Mouse (Mus musculus): ENCODE data around the gene Ascl2.

The Ascl2 gene

DNA sequence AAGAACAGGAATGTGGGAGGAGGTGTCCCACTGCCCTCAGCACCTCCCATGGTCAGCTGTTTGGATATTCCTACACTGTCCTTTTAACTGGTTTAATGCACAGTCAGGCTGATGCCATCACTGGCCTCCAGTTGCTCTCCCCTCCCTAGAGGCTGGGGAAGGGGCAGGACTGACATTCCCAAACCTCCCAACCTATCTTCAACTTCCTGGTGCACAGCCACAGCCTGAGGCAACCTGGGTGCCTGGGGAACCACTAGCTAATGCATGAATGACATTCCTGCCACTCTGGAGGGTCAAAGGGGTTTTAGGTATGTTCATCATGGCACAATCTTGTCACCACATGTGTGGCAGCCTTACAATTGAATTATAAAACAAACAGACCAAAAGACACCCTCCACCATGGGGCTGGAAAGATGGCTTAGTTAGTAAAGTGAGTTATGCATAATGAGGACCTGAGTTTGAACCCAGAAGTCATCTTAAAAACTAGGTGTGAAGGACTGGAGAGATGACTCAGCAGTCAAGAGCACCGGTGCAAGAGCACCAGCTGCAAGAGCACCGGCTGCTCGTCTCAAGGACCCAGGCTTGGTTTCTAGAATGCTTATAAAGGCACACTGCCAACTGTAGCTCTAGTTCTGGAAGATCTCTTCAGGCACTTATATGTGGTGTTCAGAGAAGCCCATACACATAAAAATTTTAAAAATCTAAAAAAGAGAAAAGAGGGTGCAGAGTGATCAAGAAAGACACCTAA lies 28.5 kb upstream of the Ascl2 start:
- DNase-seq = no peak

DNA sequence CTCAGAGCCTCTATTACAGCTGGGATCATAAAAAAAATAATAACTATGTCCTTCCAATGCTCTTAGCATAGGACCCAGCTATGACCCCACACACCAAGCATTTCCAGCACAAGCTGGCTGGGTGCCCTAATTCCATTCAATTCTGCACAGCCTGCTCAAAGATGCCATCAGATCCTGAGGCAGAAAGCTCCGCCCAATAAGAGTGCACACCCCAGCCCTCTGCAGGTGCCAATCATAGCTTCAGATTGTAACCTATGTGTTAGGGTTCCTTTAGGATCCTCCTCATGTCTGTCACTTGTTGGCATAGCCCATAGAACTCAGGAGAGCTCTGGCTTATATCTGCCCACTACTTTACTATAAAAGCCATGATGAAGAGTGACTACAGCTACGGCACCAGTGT lies 27.9 kb upstream of the Ascl2 start:
- no peak for DNase-seq

DNA sequence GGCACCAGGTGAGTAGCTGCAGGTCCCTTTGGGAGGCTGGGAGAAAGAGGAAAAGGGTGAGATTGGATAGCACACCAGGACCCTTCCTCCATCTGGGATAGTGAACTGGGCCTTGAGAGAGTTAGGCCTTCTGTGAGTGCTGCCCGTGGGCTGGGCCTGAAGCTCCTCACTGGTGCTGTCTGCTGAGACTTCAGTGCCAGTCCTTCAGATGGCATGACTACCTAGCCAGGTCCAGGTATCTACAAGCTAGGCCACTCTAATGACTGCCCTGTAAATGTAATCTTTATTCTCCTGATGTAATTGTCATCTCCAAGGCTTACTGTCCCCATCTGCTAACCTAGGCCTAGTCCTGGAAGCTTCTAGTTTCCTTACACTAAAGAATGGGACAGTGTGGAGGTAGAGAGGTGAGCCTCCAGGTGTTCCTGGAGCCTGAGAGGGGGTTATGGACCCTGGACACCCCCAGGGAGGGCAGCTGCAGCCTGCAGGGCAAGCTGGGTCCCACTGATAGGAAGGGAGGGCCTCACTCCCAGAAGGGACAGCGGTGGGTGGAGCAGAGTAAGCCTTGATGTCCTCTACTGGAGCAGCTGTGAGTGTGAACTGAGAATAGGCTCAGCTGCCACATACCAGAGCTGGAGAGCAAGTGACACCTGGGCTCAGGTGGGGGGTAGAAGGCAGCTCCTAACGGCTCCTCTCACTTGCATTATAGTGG lies 26.7 kb upstream of the Ascl2 start:
- DNase-seq = no peak

DNA sequence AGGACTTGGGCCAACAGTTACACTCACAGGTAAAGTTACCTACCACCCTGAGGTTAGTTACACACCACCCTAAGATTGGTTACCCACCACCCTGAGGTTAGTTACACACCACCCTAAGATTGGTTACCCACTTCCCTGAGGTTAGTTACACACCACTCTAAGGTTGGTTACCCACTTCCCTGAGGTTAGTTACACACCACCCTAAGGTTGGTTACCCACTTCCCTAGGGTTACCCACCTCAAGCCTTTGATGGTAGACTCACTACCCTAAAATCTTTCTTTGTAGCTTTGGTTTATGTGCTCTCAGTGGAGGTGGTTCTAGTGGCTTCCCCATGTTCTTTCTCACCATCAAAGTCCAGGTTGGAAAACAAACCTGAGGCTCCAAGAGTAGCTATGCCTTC lies 25.9 kb upstream of the Ascl2 start:
- no peak for DNase-seq

DNA sequence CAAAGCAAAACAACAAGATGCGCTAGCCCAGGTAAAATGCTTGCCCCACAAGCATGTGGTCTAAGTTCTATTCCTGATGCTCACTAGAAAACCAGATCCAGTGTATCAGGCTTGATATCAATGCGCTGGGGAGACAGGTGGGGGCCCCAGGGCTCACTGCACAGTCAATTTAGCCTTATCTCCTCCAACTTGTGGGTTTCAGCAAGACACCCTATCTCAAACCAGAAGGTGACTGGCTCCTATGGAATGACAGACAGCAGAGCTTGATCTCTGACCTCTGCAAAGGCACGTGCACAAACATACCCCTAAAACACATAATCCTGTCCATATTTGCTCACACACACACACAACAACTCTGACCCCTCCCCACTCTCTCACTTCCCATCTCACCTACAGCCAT lies 18.7 kb upstream of the Ascl2 start:
- no peak for DNase-seq

DNA sequence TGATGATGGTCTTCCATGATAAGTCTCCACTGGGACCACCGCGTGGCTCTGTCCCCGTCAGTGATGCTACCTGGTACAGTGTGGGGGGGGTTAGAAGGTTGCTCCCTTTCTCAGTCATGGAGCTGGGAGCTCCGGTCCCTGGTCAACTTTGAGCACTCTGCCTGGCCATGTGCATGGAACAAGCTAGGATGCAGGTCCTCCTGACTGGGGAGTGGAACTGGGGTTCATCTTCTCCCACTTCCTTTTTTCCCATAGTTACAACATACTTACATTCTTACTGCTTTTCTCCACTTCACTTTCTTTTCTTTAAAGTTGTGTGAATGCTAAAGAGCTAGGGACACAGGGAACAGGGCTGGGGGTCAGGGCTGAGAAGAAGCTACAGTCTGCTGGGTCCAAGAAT lies 16.1 kb upstream of the Ascl2 start:
- no peak for DNase-seq

DNA sequence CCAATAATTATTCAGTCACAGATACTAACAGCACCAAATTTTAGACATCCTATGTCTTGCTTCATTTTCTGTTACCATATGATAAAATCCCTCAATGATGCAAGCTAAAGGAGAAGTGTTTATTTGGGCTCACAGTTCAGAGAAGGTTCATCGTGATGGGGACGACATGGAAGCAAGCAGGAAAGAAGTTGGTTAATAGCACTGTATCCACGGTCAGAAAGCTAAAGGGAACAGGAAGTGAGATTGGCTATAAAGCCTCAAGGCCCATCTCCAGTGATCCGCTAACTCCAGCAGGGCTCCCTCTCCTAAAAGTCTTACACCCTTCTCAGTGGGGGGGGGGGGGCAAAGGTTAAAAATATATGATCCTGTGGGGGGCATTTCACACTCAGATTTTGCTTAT lies 12.8 kb upstream of the Ascl2 start:
- no peak for DNase-seq

DNA sequence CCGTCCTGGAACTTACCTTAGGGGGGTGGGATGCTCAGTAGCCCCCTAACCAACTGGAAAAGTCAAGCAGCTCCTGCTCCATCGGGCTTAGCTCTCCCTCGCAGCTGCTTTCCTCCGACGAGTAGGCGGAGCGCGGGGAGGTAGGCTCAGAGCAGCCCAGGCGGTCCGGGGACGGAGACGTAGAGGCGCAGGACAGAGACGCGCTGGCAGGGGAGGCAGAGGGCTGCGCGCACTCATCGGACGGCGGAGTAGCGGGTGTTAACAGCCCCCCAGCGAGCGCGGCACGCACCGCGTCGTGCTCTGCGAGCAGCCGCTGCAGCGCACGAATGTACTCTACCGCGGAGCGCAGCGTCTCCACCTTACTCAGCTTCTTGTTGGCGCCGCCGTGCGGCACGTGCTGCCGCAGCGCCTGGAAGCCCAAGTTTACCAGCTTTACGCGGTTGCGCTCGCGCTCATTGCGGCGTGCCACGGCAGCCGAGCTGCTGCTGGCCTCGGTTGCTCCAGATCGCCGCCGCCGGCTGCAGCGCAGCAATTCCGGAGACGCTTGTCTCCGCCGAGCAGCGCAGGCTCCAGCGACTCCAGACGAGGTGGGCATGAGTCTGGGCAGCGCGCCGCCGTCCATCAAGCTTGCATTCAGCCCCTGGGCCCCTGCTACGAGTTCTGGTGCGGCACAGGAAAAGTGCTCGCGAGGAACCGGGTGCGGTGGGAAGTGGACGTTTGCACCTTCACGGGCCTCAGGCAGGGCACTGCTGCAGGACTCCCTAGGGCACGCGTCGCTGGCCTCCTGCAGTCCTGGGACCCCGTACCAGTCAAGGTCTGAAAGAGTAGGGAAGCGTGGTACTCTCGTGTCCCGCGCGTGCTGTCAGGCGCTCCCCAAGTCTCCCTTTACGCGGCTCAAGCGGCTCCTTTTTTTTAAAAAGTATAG lies 918 bp downstream of the Ascl2 start:
- peak; percentile 57 for DNase-seq

DNA sequence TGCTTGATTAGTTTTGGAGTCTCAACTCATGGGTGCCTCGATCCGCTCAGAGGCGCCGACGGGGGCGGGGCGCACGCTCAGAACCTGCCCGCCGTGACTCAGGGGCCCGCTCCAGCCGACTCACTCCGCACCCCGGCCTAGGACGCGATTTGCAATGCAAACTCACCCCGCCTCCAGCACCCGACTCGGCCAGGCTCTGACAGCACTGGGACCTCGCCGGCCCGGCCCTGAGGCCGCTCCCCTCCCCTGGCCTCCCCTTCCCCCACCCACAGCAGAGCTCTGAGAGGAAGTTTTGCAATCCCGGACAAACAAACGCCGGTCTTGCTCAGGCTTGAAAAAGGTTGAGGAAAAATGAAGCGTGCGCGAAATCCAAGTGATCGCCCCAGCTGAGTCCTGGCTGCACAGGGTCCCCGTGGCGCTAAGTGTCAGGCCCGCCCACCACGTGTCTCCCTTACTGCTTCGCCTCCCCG lies 1.6 kb downstream of the Ascl2 start:
- DNase-seq = no peak

DNA sequence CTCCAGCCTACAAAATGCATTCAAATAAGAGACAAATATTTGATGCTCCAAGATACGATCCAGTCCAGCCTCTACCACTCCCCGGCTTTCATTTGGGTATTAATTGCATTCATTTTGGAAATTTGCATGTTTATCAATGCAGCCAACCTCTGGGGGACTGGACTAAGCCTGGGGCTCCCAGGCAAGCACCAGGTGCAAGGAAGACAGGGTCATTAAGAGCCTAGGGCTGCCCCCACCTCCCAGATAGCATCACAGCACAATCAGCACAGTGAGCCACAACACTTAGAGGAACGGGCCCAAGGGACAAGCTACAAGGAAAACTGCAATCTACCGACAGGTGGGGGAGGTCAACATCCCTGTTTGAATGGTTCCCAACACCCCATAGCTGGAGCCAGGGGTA lies 9.3 kb downstream of the Ascl2 start:
- no peak for DNase-seq

DNA sequence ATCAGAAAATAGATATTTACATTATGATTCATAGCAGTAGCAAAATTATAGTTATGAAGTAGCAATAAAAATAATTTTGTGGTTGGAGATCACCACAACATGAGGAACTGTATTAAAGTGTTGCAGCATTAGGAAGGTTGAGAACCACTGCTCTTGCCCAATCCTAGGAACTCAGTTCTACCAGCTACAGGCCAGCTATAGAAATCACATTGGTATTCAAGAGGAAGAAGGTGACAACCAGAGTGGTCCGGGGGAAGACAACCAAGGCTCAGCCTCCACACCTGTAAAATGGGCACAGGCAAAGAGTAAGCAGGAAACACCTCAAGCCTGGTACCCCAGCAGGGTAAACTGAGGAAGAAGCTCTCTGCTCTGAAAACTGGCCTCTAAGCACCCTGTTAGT lies 10.2 kb downstream of the Ascl2 start:
- no peak for DNase-seq

DNA sequence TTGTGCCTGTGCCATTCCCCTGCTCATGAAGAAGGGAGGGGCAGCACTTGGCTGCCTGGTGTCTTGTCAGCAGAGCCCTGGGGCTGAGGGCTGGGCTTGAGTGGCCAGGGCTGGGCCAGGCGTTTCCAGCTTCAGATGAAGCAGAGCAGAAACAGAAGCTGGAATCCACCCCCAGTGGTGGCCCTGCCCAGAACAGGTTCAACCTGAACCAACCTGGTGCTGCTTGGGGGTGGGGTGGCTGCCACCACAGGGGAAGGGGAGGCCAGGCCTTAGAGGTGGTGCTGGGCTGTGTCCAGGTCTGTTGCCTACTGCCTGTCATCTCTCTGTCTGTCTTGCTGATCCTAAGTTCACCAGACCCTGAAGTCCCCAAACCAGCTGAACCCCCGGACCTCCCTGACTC lies 13.0 kb downstream of the Ascl2 start:
- DNase-seq = no peak

DNA sequence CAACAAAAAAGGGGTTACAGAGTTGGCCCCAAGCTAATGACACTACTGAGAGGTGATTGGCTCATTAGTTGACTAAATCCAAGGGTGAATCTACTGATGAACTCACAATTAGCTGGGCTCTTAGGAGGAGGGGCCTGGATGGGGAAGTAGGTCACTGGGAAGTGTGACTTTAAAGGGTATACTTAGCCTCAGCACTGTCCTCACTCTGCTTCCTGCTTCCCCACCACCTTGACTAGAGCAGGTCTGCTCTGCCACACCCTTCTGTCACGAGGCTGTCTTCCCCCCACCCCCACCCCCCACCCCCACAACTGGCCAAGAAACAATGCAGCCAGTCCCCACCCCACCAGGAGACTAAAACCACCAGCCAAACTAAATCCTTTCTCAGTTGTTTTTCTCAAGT lies 19.5 kb downstream of the Ascl2 start:
- DNase-seq = no peak

DNA sequence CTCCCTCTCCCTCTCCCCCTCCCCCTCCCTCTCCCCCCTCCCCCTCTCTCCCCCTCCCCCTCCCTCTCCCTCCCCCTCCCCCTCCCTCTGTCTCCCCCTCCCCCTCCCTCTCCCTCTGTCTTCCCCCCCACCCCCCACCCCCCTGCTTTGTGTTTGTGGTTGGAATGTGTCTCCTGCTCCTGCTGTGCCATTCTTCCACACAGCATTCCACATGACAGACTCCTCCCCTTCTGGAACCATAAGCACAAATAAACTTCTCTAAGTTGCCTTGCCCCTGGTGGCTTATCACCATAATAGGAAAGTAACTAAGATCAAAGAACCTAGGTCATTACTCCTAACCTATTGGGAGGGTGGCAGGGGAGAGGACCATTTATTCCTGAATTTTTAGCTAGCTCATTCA lies 31.4 kb downstream of the Ascl2 start:
- no peak for DNase-seq

DNA sequence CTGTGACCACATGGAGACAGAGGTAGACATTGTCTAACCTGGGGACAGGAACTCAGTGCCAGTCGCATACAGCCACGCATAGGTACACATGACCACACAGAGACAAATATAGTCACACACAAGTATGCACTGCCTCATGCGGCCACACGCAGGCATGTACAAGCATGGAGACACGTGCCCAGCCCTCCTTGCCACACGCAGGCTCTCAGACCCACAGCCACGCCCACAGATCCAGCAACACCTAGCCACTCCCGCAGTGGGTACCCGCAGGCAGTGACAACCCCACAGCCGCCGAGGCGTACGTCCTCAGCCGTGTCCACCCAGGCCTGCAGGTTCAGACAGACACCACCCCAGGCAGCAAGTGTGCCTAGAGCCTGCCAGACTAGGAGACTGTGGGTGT lies 33.4 kb downstream of the Ascl2 start:
- DNase-seq = no peak

DNA sequence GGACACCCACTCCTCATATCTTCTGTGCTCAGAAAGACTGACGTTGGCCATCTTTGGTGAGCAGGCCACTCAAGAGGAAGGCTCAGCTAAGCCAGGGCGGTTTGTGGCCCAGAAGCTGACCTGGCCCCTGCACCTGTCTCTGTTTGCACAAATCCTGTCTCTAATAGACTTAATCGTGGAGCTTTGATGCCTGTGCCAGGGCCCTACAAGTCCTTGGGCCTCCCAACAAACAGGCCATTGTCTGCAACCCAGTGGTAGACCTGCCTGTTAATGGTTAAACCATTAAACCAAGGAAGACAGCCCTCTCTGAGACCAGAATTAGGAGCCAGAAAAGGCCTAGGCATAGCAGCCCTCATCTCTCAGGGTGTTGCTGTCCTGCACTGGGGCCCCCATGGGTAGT lies 36.6 kb downstream of the Ascl2 start:
- no peak for DNase-seq

DNA sequence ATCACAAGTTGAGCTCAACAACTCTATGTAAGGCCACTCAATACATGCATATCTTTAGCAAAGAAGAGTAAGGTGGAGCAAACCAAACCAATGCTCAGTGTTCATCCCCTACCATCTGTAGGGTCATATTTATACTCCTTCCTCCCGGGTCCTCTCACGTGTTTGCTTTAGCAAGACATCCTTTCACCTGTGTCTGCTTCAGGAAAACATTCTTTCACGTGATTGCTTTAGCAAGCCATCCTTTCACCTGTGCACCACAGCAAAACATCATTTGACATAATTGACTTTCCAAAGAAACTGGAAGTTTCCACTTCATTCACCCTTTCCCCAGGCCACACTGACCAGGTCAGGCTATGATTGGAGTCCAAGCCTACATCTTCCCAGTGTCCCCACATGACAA lies 38.0 kb downstream of the Ascl2 start, which contains the start of gene Th:
Th (minus strand) TSS at position 101 of the 400 bp plus-strand sequence.
- no peak for DNase-seq

DNA sequence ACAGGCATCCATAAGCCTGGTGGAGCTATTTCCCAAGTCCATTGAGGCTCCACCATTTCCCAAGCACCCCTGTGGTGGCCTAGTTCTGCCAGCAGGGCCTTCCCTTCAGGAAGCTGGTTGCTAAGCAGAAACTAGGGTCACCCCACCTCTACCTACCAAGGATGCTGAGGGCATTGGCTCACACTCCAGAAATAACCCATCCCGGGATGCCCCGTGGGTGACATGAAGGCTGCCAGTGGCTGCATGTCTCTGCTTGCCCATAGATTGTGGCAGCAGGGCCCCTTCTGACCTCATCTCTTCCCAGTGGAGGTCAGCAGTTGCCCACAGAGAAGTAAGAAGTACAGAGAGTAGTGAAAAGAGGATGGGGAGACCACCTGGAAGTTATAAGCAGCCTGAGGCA lies 39.5 kb downstream of the Ascl2 start:
- DNase-seq = no peak

DNA sequence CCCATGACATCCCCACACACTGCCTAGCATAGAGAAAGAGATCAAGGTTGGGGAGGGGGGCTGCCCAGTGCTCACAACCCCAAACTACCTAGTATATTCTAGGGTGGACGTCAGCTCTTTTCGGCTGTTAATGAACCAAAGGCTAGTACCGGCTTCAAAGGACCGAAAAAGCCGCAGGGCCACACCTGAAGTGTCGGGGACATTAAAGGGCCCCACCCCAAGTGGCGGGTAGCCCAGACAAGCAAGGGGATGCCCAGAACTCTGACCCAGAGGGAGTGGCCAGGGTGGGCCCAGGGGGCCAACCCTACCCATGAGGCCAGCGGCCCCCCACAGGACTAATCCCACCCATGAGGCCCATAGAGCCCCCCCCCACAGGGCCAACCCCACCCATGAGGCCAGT lies 41.8 kb downstream of the Ascl2 start:
- no peak for DNase-seq

DNA sequence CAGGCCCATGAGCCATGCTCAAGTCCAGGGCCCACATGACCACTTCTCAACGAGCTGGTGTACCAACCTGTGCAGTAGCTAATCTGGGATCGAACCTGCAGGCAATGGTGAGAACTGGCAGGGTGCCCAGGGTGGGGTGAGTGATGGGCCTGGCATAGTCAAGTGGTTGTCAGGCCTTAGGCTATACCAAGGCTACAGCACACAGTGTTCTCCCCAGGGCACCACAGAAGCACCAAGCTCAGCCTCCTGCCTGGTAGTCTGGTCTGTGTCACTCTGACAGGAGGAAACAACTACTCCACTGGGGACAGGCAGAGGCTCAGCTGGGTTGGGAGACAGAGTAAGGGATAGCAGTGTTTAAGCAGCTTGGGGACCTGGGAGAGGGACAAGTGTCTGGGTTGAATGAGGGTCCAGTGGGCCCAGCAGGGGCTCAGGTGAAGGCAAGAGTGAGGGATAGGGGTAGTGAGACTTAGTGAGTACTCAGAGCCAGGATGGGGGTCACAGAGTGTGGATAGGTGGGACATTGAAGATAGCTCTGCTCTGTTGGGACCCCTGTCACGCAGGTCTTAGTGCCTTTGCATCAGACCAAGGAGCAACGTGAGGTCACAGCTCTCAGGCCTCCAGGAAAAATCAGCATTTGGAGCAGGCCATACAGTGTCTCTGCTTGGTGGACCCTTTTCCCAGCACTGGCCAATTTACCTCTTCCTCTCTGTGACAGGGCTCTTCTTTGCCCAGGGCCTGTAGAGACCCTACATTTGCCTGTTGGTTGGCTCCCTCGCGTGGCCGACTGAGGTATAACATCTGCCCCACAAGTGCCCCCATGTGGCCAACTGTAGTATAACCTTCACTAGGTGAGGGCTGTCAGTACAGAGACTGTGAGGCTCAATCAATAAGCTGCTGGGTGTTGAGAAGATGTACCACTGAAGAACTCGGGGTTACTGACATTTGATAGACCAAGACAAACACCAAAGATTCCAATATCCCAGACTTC lies 50.1 kb downstream of the Ascl2 start:
- DNase-seq = peak; percentile 78

DNA sequence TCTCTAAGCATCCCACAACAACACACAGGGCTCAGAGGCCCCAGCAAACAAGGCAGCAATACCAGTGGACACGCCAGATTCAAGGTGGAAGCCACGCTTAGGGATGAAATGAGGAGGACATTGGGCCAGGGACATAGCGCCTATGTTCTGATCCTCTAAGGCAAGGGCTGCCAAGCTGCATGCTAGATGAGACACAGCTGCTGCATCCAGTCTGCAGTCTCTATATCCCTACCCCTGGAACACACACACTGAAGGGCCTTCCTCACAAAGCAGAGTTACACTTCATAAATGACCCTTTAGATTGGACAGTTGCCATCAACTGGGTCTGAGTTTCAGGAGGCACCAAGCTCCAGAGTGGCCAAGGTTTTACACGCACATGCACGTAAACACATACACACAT lies 51.4 kb downstream of the Ascl2 start:
- DNase-seq = no peak
